Mouse (Mus musculus): ENCODE results near the gene Macf1. TPM values are rescaled to one million over a fixed set of nuclear protein-coding genes. Genes with fewer than 3 reads are reported as not detected.

The Macf1 gene
- total RNA-seq, 4 experiments from 2014 or later, result 137 to 199 (median 157) TPM

Small RNA genes lying within 50 kb of the gene (microRNA-seq; reads per million reads assigned to microRNA genes)
- gene Mir6398, result 0 reads per million in 2 experiments

Other genes starting within 250 kb of the Macf1 start
- gene Ndufs5, start 33.8 kb upstream of the Macf1 start, total RNA-seq (2022), result 100 to 1,000 TPM; 141 to 205 (median 168) TPM
- gene Akirin1, start 66.0 kb upstream of the Macf1 start, total RNA-seq (2022), result 10 to 100 TPM; 70.9 to 77.6 (median 71.6) TPM
- 1 to 10 TPM in 2 of 4 experiments, under 1 TPM in 2; 0.38 to 2.4 (median 1.2) TPM for gene Rhbdl2, start 103.5 kb upstream of the Macf1 start, total RNA-seq (2022)
- gene 4933427I04Rik, start 175.3 kb upstream of the Macf1 start, total RNA-seq (2022), result under 1 TPM in 1 of 4 experiments, not detected in 3; 0.15 TPM
- gene Mycbp, start 220.5 kb upstream of the Macf1 start, total RNA-seq (2022), result 10 to 100 TPM; 32.3 to 57.6 (median 45.2) TPM
- gene Rragc, start 233.1 kb upstream of the Macf1 start, total RNA-seq (2022), result 10 to 100 TPM; 70.6 to 90.8 (median 79.6) TPM
- not detected for gene 4930535I16Rik, start 233.7 kb upstream of the Macf1 start, total RNA-seq (2022)